Mouse (Mus musculus): ENCODE measurements around the gene Flywch2.

- TF ChIP-seq FLI1 (IDR thresholded peaks at IDR 0.05; ENCODE audit: low read length) (no peak), GATA1 (IDR thresholded peaks at IDR 0.05; ENCODE audit: borderline replicate concordance, low read length) (no peak)
These were observed 45.3 kb upstream of the Flywch2 start for GRCm38 (mm10) chr17:23831201-23831600.

Data from megakaryocyte, embryonic 14.5 days (primary cell).